Mouse (Mus musculus) CH12.LX (cell line): ENCODE data around the gene Clock. TPM values are rescaled to one million over a fixed set of nuclear protein-coding genes. Genes with fewer than 3 reads are reported as not detected.

Source experiments
- DNase-seq: peaks from one replicate; pipeline ENCODE4 v3.0.0-alpha.2; 2013; ENCODE audit errors: extremely low read depth
- H3K27ac ChIP-seq: 2 replicates; pipeline ENCODE4 v1.5.1; 2012; ENCODE audit warnings: low read depth, mild to moderate bottlenecking, control low read depth, moderate library complexity; ENCODE audit not compliant: insufficient read depth
- H3K27me3 ChIP-seq: replicated peaks from 2 replicates; pipeline ENCODE3; 2012; ENCODE audit warnings: inconsistent platforms
- H3K36me3 ChIP-seq, 2 experiments: replicated peaks in 1 of 2; 2 replicates each; pipeline versions ENCODE3 to v1.6.1; 2012; ENCODE audit warnings: inconsistent platforms in 1 of 2, low read length in 1 of 2, mild to moderate bottlenecking in 1 of 2, mixed read lengths in 1 of 2, moderate library complexity in 1 of 2; ENCODE audit not compliant: control insufficient read depth in 1 of 2, insufficient read depth in 1 of 2
- H3K4me1 ChIP-seq, 2 experiments: 2 replicates each; pipeline ENCODE4 v1.6.1; 2012; ENCODE audit warnings: inconsistent platforms in 1 of 2, moderate library complexity in 1 of 2; ENCODE audit not compliant: insufficient read depth in 2 of 2, control insufficient read depth in 1 of 2
- H3K4me2 ChIP-seq: 2 replicates; pipeline ENCODE4 v1.6.1; 2012; ENCODE audit warnings: low read depth, mild to moderate bottlenecking, control low read depth; ENCODE audit not compliant: poor library complexity, insufficient read depth, severe bottlenecking
- H3K4me3 ChIP-seq, 3 experiments: fragments of 150-350 bp in 1 of 3; sonication (generic) in 1 of 3; replicated peaks in 1 of 3; 2 replicates each; pipeline versions ENCODE3 to v1.5.1; 2011 to 2012; ENCODE audit warnings: low read depth in 2 of 3, low read length in 2 of 3, mild to moderate bottlenecking in 2 of 3, moderate library complexity in 2 of 3, control low read depth in 1 of 3, improper control_type of control experiment in 1 of 3, inconsistent platforms in 1 of 3, mixed read lengths in 1 of 3; ENCODE audit not compliant: poor library complexity in 1 of 3
- H3K79me2 ChIP-seq: replicated peaks from 2 replicates; pipeline ENCODE4 v1.6.1; 2012; ENCODE audit warnings: mild to moderate bottlenecking, moderate library complexity; ENCODE audit not compliant: control insufficient read depth, poor library complexity, insufficient read depth, severe bottlenecking; ENCODE audit errors: extremely low read depth
- H3K9ac ChIP-seq: 2 replicates; pipeline ENCODE4 v1.6.1; 2012; ENCODE audit warnings: low read depth, mild to moderate bottlenecking, control low read depth, moderate library complexity; ENCODE audit not compliant: insufficient read depth
- H3K9me3 ChIP-seq: replicated peaks from 2 replicates; pipeline ENCODE3; 2012; ENCODE audit warnings: low read length, inconsistent platforms, mixed read lengths
- POLR2A ChIP-seq: IDR thresholded peaks from 2 replicates; pipeline ENCODE4 v1.6.1; 2011; ENCODE audit warnings: low read depth, mild to moderate bottlenecking, improper control_type of control experiment, low read length
- USF2 ChIP-seq: conservative IDR thresholded peaks from 2 replicates; pipeline ENCODE4 v1.6.1; 2011; ENCODE audit warnings: low read depth, low read length, improper control_type of control experiment
- dilution Hi-C: fragments of 300-500 bp; cut with MboI; formaldehyde crosslinking; loops from 2 replicates; pipeline ENCODE4 v1.14.3; 2020; ENCODE audit warnings: low sequenced_read_pairs; ENCODE audit not compliant: extremely low pct_unique_long_range_greater_than_20kb, extremely low pct_ligation_motif_present
- in situ Hi-C: fragments of 300-500 bp; cut with MboI; formaldehyde crosslinking; loops from 3 replicates; pipeline ENCODE4 v1.14.3; 2019; ENCODE audit warnings: low sequenced_read_pairs, low pct_ligation_motif_present, low pct_unique_long_range_greater_than_20kb, mixed read lengths
- polyA plus RNA-seq: library from polyadenylated mRNA; unstranded; fragments of >175 nt; gene quantifications from 2 replicates; pipeline ENCODE4 v1.2.1, GENCODE M21; 2012; ENCODE audit warnings: low read depth; ENCODE audit not compliant: insufficient read length
- total RNA-seq, 2 experiments: library from RNA; depleted of rRNA; stranded (reverse); fragments of 300-350 nt in 1 of 2; fragments of >200 nt in 1 of 2; gene quantifications; 2 replicates each; pipeline ENCODE4 v1.2.3; 2012 to 2014

Gene Clock
- total and polyA plus RNA-seq, 3 experiments, result 3.2 to 8.0 (median 4.5) TPM

DNA sequence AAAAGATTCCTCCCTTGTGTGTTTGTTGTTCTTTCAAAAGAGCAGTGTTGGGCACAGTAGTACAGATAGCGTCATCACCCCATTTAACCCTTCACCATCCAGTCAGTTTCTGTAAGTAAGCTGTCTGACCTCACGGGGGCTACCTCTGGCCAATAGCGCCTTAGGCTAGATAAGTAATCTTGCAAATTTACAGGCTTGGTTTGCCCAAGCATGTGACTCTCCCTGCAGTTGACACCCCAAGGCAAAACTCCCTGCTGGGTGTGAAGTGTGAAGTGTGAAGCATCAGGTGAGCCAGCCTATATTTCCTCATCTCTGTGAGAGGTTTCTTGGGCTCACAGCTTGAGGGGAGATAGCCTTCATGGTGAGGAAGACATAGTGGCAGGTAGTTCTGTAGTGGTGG, 144.5 kb downstream of the Clock start:
- DNase-seq, result no peak
- dilution Hi-C loops, result no loop called here
- H3K27me3 ChIP-seq, result no peaks in the 10 kb centered on the region
- no peak overlapping the region for H3K4me3 ChIP-seq
- peaks cover 2% of the 10 kb centered on the region for H3K9me3 ChIP-seq
- in situ Hi-C loops, result no loop called here
- TF ChIP-seq USF2 (no peak), POLR2A (no peak)
- H3K36me3 ChIP-seq, result peaks cover 7 to 14% of the 10 kb centered on the region in 2 experiments
- H3K27ac ChIP-seq, result no peak overlapping the region
- H3K9ac ChIP-seq, result no peak overlapping the region
- H3K4me2 ChIP-seq, result no peak overlapping the region
- H3K4me1 ChIP-seq, result peaks cover 0 to 16% of the 10 kb centered on the region in 2 experiments; a peak in 3 of 4 replicates
- H3K79me2 ChIP-seq, result no peaks in the 10 kb centered on the region

Other genes with a start within 250 kb of the Clock start
- 8.6 and 10.4 TPM in 2 replicates for gene Srd5a3, start 164.5 kb downstream of the Clock start, total RNA-seq (2012; rRNA removed)
- 15.2 and 18.8 TPM in 2 replicates for gene Srd5a3, start 164.5 kb downstream of the Clock start, total RNA-seq (2014; rRNA removed)
- gene Srd5a3, start 164.5 kb downstream of the Clock start, polyA plus RNA-seq, result 14.7 and 19.9 TPM in 2 replicates
- 64.2 and 70.8 TPM in 2 replicates for gene Tmem165, start 120.9 kb downstream of the Clock start, total RNA-seq (2012; rRNA removed)
- 144 and 161 TPM in 2 replicates for gene Tmem165, start 120.9 kb downstream of the Clock start, total RNA-seq (2014; rRNA removed)
- gene Tmem165, start 120.9 kb downstream of the Clock start, polyA plus RNA-seq, result 96.0 and 96.2 TPM in 2 replicates
- gene Pdcl2, start 26.4 kb upstream of the Clock start, total RNA-seq (2012; rRNA removed), result not detected in 2 replicates
- not detected in 2 replicates for gene Pdcl2, start 26.4 kb upstream of the Clock start, total RNA-seq (2014; rRNA removed)
- gene Pdcl2, start 26.4 kb upstream of the Clock start, polyA plus RNA-seq, result not detected in 2 replicates
- not detected in 2 replicates for gene Nmu, start 59.0 kb upstream of the Clock start, total RNA-seq (2012; rRNA removed)
- gene Nmu, start 59.0 kb upstream of the Clock start, total RNA-seq (2014; rRNA removed), result not detected in 2 replicates
- gene Nmu, start 59.0 kb upstream of the Clock start, polyA plus RNA-seq, result not detected in 2 replicates
- not detected in 2 replicates for gene Gm7271, start 179.2 kb upstream of the Clock start, total RNA-seq (2012; rRNA removed)
- gene Gm7271, start 179.2 kb upstream of the Clock start, total RNA-seq (2014; rRNA removed), result not detected in 2 replicates
- gene Gm7271, start 179.2 kb upstream of the Clock start, polyA plus RNA-seq, result not detected in 2 replicates
- gene Exoc1, start 224.5 kb upstream of the Clock start, total RNA-seq (2012; rRNA removed), result 26.6 and 32.9 TPM in 2 replicates
- gene Exoc1, start 224.5 kb upstream of the Clock start, total RNA-seq (2014; rRNA removed), result 30.4 and 41.3 TPM in 2 replicates
- gene Exoc1, start 224.5 kb upstream of the Clock start, polyA plus RNA-seq, result 32.6 and 36.2 TPM in 2 replicates